Mouse (Mus musculus): ENCODE measurements around the gene Pip4k2c.

Gene Pip4k2c

GRCm38 (mm10) chr10:127211414-127211854 lies at the start of gene Pip4k2c:
Gene Pip4k2c (minus strand): TSS chr10:127211585.
- peak; percentile 94 to 97 for DNase-seq

- no peak for DNase-seq
These were observed 47.1 kb upstream of the Pip4k2c start for GRCm38 (mm10) chr10:127258489-127258888.

- peak in 1 of 2 experiments; percentile 55 for DNase-seq
These were observed 46.4 kb upstream of the Pip4k2c start for GRCm38 (mm10) chr10:127257790-127258189.

GRCm38 (mm10) chr10:127255625-127256345 lies 44.4 kb upstream of the Pip4k2c start:
- peak in 1 of 2 experiments; percentile 51 for DNase-seq

GRCm38 (mm10) chr10:127250810-127251209 lies 39.4 kb upstream of the Pip4k2c start:
- no peak for DNase-seq

GRCm38 (mm10) chr10:127238241-127238824 lies 26.9 kb upstream of the Pip4k2c start:
- DNase-seq = no peak

GRCm38 (mm10) chr10:127236541-127236940 lies 25.2 kb upstream of the Pip4k2c start:
- DNase-seq = no peak

GRCm38 (mm10) chr10:127233141-127233540 lies 21.8 kb upstream of the Pip4k2c start:
- DNase-seq = peak in 1 of 2 experiments; percentile 60

- peak; percentile 59 to 70 for DNase-seq
These were observed 20.4 kb upstream of the Pip4k2c start for GRCm38 (mm10) chr10:127231741-127232140.

GRCm38 (mm10) chr10:127230693-127231092 lies 19.3 kb upstream of the Pip4k2c start:
- DNase-seq = no peak

GRCm38 (mm10) chr10:127228897-127229296 lies 17.5 kb upstream of the Pip4k2c start:
- peak; percentile 49 to 60 for DNase-seq

GRCm38 (mm10) chr10:127227163-127227562 lies 15.8 kb upstream of the Pip4k2c start:
- no peak for DNase-seq

GRCm38 (mm10) chr10:127226318-127226895 lies 15.0 kb upstream of the Pip4k2c start:
- peak; percentile 39 to 57 for DNase-seq

GRCm38 (mm10) chr10:127225732-127226131 lies 14.3 kb upstream of the Pip4k2c start:
- no peak for DNase-seq

GRCm38 (mm10) chr10:127225213-127225612 lies 13.8 kb upstream of the Pip4k2c start:
- DNase-seq = no peak

GRCm38 (mm10) chr10:127218339-127218738 lies 7.0 kb upstream of the Pip4k2c start:
- DNase-seq = no peak

GRCm38 (mm10) chr10:127217177-127217576 lies 5.8 kb upstream of the Pip4k2c start:
- DNase-seq = no peak

- peak in 1 of 2 experiments; percentile 54 for DNase-seq
These were observed 5.1 kb upstream of the Pip4k2c start for GRCm38 (mm10) chr10:127216456-127216855.

- no peak for DNase-seq
These were observed 3.0 kb upstream of the Pip4k2c start for GRCm38 (mm10) chr10:127214422-127214803.

- DNase-seq = no peak
These were observed 2.5 kb upstream of the Pip4k2c start for GRCm38 (mm10) chr10:127213704-127214421.

- DNase-seq = peak; percentile 45 to 54
These were observed 1.9 kb upstream of the Pip4k2c start for GRCm38 (mm10) chr10:127213272-127213671.

GRCm38 (mm10) chr10:127210961-127211405 lies 402 bp downstream of the Pip4k2c start:
- DNase-seq = no peak

GRCm38 (mm10) chr10:127209928-127210570 lies 1.3 kb downstream of the Pip4k2c start:
- no peak for DNase-seq

All from cerebellum, postnatal 25 days (tissue).